Mouse (Mus musculus) forebrain, embryonic 14.5 days (tissue): Measurements from ENCODE around the gene Wdr31. TPM values are rescaled to one million over a fixed set of nuclear protein-coding genes. Genes with fewer than 3 reads are reported as not detected.
A peak's percentile ranks its signal among the peaks of the same experiment; 100 is the strongest.

ENCODE experiments used
- ATAC-seq: fragments of 200-750 bp; cut with Nextera tagmentation; 2 replicates; pipeline ENCODE4 v1.8.0; 2017; ENCODE audit warnings: mild to moderate bottlenecking, moderate library complexity
- DNase-seq: peaks from one replicate; pipeline ENCODE4 v3.0.0-alpha.2; 2015; ENCODE audit warnings: low spot score
- H3K27ac ChIP-seq: fragments of 300-500 bp; sonication (generic); 2 replicates; pipeline ENCODE4 v1.5.1; 2014; ENCODE audit warnings: low read depth, mild to moderate bottlenecking, control low read depth, low read length, moderate library complexity
- H3K27me3 ChIP-seq: fragments of 300-500 bp; sonication (generic); replicated peaks from 2 replicates; pipeline ENCODE4 v1.6.1; 2014; ENCODE audit warnings: low read length, control low read depth, mixed read lengths; ENCODE audit not compliant: control insufficient read depth, insufficient read depth
- H3K36me3 ChIP-seq: fragments of 300-500 bp; sonication (generic); 2 replicates; pipeline ENCODE4 v1.6.1; 2014; ENCODE audit warnings: low read length, control low read depth; ENCODE audit not compliant: control insufficient read depth, insufficient read depth
- H3K4me1 ChIP-seq: fragments of 300-500 bp; sonication (generic); 2 replicates; pipeline ENCODE4 v1.6.1; 2014; ENCODE audit warnings: antibody characterized with exemption, low read length, control low read depth; ENCODE audit not compliant: control insufficient read depth, insufficient read depth
- H3K4me2 ChIP-seq: fragments of 300-500 bp; sonication (generic); 2 replicates; pipeline ENCODE4 v1.6.1; 2014; ENCODE audit warnings: mild to moderate bottlenecking, control low read depth, low read length
- H3K4me3 ChIP-seq: fragments of 300-500 bp; sonication (generic); 2 replicates; pipeline ENCODE4 v1.5.1; 2014; ENCODE audit warnings: low read depth, low read length, control low read depth
- H3K9ac ChIP-seq: fragments of 300-500 bp; sonication (generic); 2 replicates; pipeline ENCODE4 v1.6.1; 2014; ENCODE audit warnings: mild to moderate bottlenecking, low read length, control low read depth, moderate library complexity
- H3K9me3 ChIP-seq: fragments of 300-500 bp; sonication (generic); replicated peaks from 2 replicates; pipeline ENCODE4 v1.6.1; 2016; ENCODE audit warnings: low read length, control low read depth, mixed read lengths; ENCODE audit not compliant: control insufficient read depth
- WGBS: fragments of 180-500 bp; shearing (Covaris S2); extraction: QIAGEN DNeasy Blood & Tissue Kit; methylation state at CpG from one replicate; pipeline ENCODE4 v1.1.7; 2014; 5-methylcytosine and 5-hydroxymethylcytosine counted together
- polyA plus RNA-seq: library from polyadenylated mRNA; unstranded; fragments of >200 nt; fragmentation: Nextera tagmentation; extraction: Ambion mirVana; gene quantifications from 2 replicates; pipeline ENCODE4 v1.2.1, GENCODE M21; 2014

Gene Wdr31
- polyA plus RNA-seq, 1 experiment from 2014 or later: 8.2 TPM

- WGBS: 67% methylated on average over 2 of the region's 2 CpGs
- no peaks in the 10 kb centered on the region for H3K9me3 ChIP-seq
- no peaks in the 10 kb centered on the region for H3K36me3 ChIP-seq
- H3K4me3 ChIP-seq: no peak overlapping the region
- H3K4me1 ChIP-seq: 0 out of 2 replicates have a peak, but pooled peaks cover 2% of the 10 kb centered on the region
- no peak overlapping the region for H3K9ac ChIP-seq
- DNase-seq (no peak), ATAC-seq (no peak)
- no peak overlapping the region for H3K4me2 ChIP-seq
- no peak overlapping the region for H3K27ac ChIP-seq
- peaks cover 13% of the 10 kb centered on the region; the same call in 1 of the 2 replicates for H3K27me3 ChIP-seq
These were observed 4.4 kb upstream of the Wdr31 start for GRCm38 (mm10) chr4:62475131-62475530.

GRCm38 (mm10) chr4:62472071-62472470 is 1.4 kb upstream of the Wdr31 start:
- H3K9me3 ChIP-seq: no peaks in the 10 kb centered on the region
- no peaks in the 10 kb centered on the region for H3K36me3 ChIP-seq
- 0 out of 2 replicates have a peak, but pooled peaks cover 2% of the 10 kb centered on the region for H3K4me1 ChIP-seq
- 98% methylated on average over 2 of the region's 2 CpGs for WGBS
- DNase-seq (no peak), ATAC-seq (no peak)
- H3K9ac ChIP-seq: no peak overlapping the region
- H3K4me2 ChIP-seq: no peak overlapping the region
- no peak overlapping the region for H3K27ac ChIP-seq
- H3K4me3 ChIP-seq: no peak overlapping the region
- H3K27me3 ChIP-seq: no peaks in the 10 kb centered on the region

GRCm38 (mm10) chr4:62468158-62468557 is 2.5 kb downstream of the Wdr31 start:
- no peak for ATAC-seq

GRCm38 (mm10) chr4:62463124-62463523 is 7.6 kb downstream of the Wdr31 start:
- WGBS: 94% methylated on average over 2 of the region's 2 CpGs
- H3K27ac ChIP-seq: no peak overlapping the region
- H3K4me3 ChIP-seq: no peak overlapping the region
- ATAC-seq (no peak), DNase-seq (no peak)
- no peaks in the 10 kb centered on the region for H3K9me3 ChIP-seq
- H3K4me2 ChIP-seq: no peak overlapping the region
- no peak overlapping the region for H3K9ac ChIP-seq
- H3K4me1 ChIP-seq: no peaks in the 10 kb centered on the region
- no peaks in the 10 kb centered on the region for H3K27me3 ChIP-seq
- H3K36me3 ChIP-seq: 0 out of 2 replicates have a peak, but pooled peaks cover 5% of the 10 kb centered on the region

More at GRCm38 (mm10) chr4:62468158-62468557, 2.5 kb downstream of the Wdr31 start:
- 98% methylated on average over 1 of the region's 1 CpGs for WGBS
- no peak overlapping the region for H3K9ac ChIP-seq
- H3K36me3 ChIP-seq: no peaks in the 10 kb centered on the region
- 0 out of 2 replicates have a peak, but pooled peaks cover 2% of the 10 kb centered on the region for H3K4me1 ChIP-seq
- no peaks in the 10 kb centered on the region for H3K9me3 ChIP-seq
- no peak overlapping the region for H3K27ac ChIP-seq
- H3K27me3 ChIP-seq: no peaks in the 10 kb centered on the region
- no peak for DNase-seq
- H3K4me2 ChIP-seq: no peak overlapping the region
- H3K4me3 ChIP-seq: no peak overlapping the region

GRCm38 (mm10) chr4:62460348-62460747 is 10.3 kb downstream of the Wdr31 start:
- H3K4me1 ChIP-seq: no peaks in the 10 kb centered on the region
- DNase-seq (no peak), ATAC-seq (no peak)
- H3K9ac ChIP-seq: no peak overlapping the region
- H3K36me3 ChIP-seq: peaks cover 11% of the 10 kb centered on the region; the same call in 1 of the 2 replicates
- no peaks in the 10 kb centered on the region for H3K27me3 ChIP-seq
- no peaks in the 10 kb centered on the region for H3K9me3 ChIP-seq
- H3K4me3 ChIP-seq: no peak overlapping the region
- H3K27ac ChIP-seq: no peak overlapping the region
- WGBS: 93% methylated on average over 8 of the region's 8 CpGs
- no peak overlapping the region for H3K4me2 ChIP-seq

- peak; percentile 71; the same call in 1 of the 2 replicates for ATAC-seq
- Histone ChIP-seq H3K27me3 (no peaks in the 10 kb centered on the region), H3K36me3 (peaks cover 11% of the 10 kb centered on the region; the same call in 1 of the 2 replicates), H3K9ac (no peak overlapping the region), H3K4me2 (no peak overlapping the region), H3K4me3 (no peak overlapping the region), H3K9me3 (no peaks in the 10 kb centered on the region), H3K27ac (no peak overlapping the region), H3K4me1 (no peaks in the 10 kb centered on the region)
- peak; percentile 74 for DNase-seq
- 83% methylated on average over 3 of the region's 3 CpGs for WGBS
These were observed 11.6 kb downstream of the Wdr31 start for GRCm38 (mm10) chr4:62459081-62459480.

GRCm38 (mm10) chr4:62454995-62455394 is 15.7 kb downstream of the Wdr31 start:
- H3K4me2 ChIP-seq: no peak overlapping the region
- H3K4me3 ChIP-seq: no peak overlapping the region
- H3K36me3 ChIP-seq: peaks cover 6% of the 10 kb centered on the region; the same call in 1 of the 2 replicates
- H3K27me3 ChIP-seq: no peaks in the 10 kb centered on the region
- no peak for ATAC-seq
- peak; percentile 41 for DNase-seq
- no peak overlapping the region for H3K27ac ChIP-seq
- WGBS: 70% methylated on average over 5 of the region's 5 CpGs
- no peak overlapping the region for H3K9ac ChIP-seq
- H3K4me1 ChIP-seq: no peaks in the 10 kb centered on the region
- H3K9me3 ChIP-seq: no peaks in the 10 kb centered on the region

GRCm38 (mm10) chr4:62440986-62441385 is 29.7 kb downstream of the Wdr31 start:
- Histone ChIP-seq H3K27ac (no peak overlapping the region), H3K4me1 (no peaks in the 10 kb centered on the region), H3K4me2 (no peak overlapping the region), H3K36me3 (no peaks in the 10 kb centered on the region), H3K4me3 (no peak overlapping the region), H3K9me3 (no peaks in the 10 kb centered on the region), H3K9ac (no peak overlapping the region), H3K27me3 (no peaks in the 10 kb centered on the region)
- no peak for ATAC-seq
- DNase-seq: no peak
- 73% methylated on average over 4 of the region's 4 CpGs for WGBS

- Histone ChIP-seq H3K4me3 (no peak overlapping the region), H3K4me2 (no peak overlapping the region), H3K27me3 (no peaks in the 10 kb centered on the region), H3K9ac (no peak overlapping the region), H3K27ac (no peak overlapping the region), H3K4me1 (no peaks in the 10 kb centered on the region), H3K36me3 (no peaks in the 10 kb centered on the region), H3K9me3 (no peaks in the 10 kb centered on the region)
- WGBS: 73% methylated on average over 4 of the region's 4 CpGs
- DNase-seq: no peak
- ATAC-seq: no peak
These were observed 30.2 kb downstream of the Wdr31 start for GRCm38 (mm10) chr4:62440544-62440943.
